In genomic region chr13:36716708-36717107, GRCm38 (mm10) we compare ENCODE assay signal across 23 mouse cellular contexts. TPM values are rescaled to one million over a fixed set of nuclear protein-coding genes. Genes with fewer than 3 reads are reported as not detected.
DNase-seq lines count a peak whose midpoint lies in the region; ATAC-seq and TF ChIP-seq lines count a peak whose summit lies in the region.
"Had no signal": no experiment of that assay in that cellular context is flagged by ENCODE, and none has a peak within 500 bp of the region (broad histone marks: within the 10 kb centered on the region; RNA-seq: fewer than 3 reads in every experiment).

No protein-coding gene starts in this region.

- no peak overlapping the region for H3K4me3 ChIP-seq in forebrain, embryonic 13.5 days
- no peak overlapping the region for H3K4me3 ChIP-seq in forebrain, embryonic 11.5 days (ENCODE audit: low read depth, low read length)
- no peak overlapping the region for H3K4me3 ChIP-seq in hindbrain, embryonic 15.5 days
- no peak overlapping the region for H3K4me3 ChIP-seq in hindbrain, embryonic 11.5 days (ENCODE audit: low read depth, low read length)
- H3K4me3 ChIP-seq in hindbrain, embryonic 16.5 days (ENCODE audit: low read length), result no peak overlapping the region
- no peak overlapping the region for H3K4me3 ChIP-seq in midbrain, postnatal 0 days (ENCODE audit: low read depth, low read length)
- H3K4me3 ChIP-seq: embryonic facial prominence, embryonic 13.5 days; erythroblast, embryonic 14.5 days; heart, embryonic 12.5 days had no signal

- no peak for DNase-seq in forebrain, embryonic 11.5 days (ENCODE audit: low spot score)
- no peak for DNase-seq in hindbrain, embryonic 11.5 days (ENCODE audit: low spot score)
- peak; percentile 54 for DNase-seq in midbrain, postnatal 0 days (ENCODE audit: low spot score)
- DNase-seq in spleen, postnatal 36 days (ENCODE audit: low spot score in 2 of 2), result no peak
- DNase-seq in natural killer cell, adult 2 months (ENCODE audit: low spot score in 2 of 2), result no peak
- DNase-seq: adrenal gland, adult 8-10 months; cerebellum, adult 8-10 months; embryo, embryonic 11 days; gastrocnemius, postnatal 10 days; kidney, adult 2 months; kidney, postnatal 10 days; layer of hippocampus, postnatal 36 days; lung, postnatal 4 days; right cerebral cortex, postnatal 14 days; thymus, postnatal 25 days had no signal

- no peak for TF ChIP-seq CTCF in midbrain, postnatal 0 days (IDR thresholded peaks at IDR 0.05)

- H3K36me3 ChIP-seq in forebrain, embryonic 13.5 days (ENCODE audit: poor library complexity, severe bottlenecking), result no peaks in the 10 kb centered on the region
- H3K36me3 ChIP-seq in forebrain, embryonic 11.5 days (ENCODE audit: control insufficient read depth, insufficient read depth, low read length), result no peaks in the 10 kb centered on the region
- no peaks in the 10 kb centered on the region for H3K36me3 ChIP-seq in hindbrain, embryonic 15.5 days
- no peaks in the 10 kb centered on the region for H3K36me3 ChIP-seq in hindbrain, embryonic 11.5 days (ENCODE audit: control insufficient read depth, insufficient read depth, low read length)
- H3K36me3 ChIP-seq in hindbrain, embryonic 16.5 days (ENCODE audit: control insufficient read depth, insufficient read depth, low read length), result no peaks in the 10 kb centered on the region
- H3K36me3 ChIP-seq in midbrain, postnatal 0 days (ENCODE audit: insufficient read depth, low read length), result no peaks in the 10 kb centered on the region
- H3K36me3 ChIP-seq: embryonic facial prominence, embryonic 13.5 days; heart, embryonic 12.5 days had no signal

- H3K27ac ChIP-seq in forebrain, embryonic 13.5 days, result no peak overlapping the region
- H3K27ac ChIP-seq in forebrain, embryonic 11.5 days (ENCODE audit: low read depth, low read length), result no peak overlapping the region
- H3K27ac ChIP-seq in hindbrain, embryonic 15.5 days (replicated peaks), result no peak overlapping the region
- H3K27ac ChIP-seq in hindbrain, embryonic 11.5 days (ENCODE audit: low read depth, low read length), result no peak overlapping the region
- no peak overlapping the region for H3K27ac ChIP-seq in hindbrain, embryonic 16.5 days (ENCODE audit: low read depth, low read length)
- no peak overlapping the region for H3K27ac ChIP-seq in midbrain, postnatal 0 days (ENCODE audit: low read depth, low read length)
- H3K27ac ChIP-seq: embryonic facial prominence, embryonic 13.5 days had no signal

- H3K9ac ChIP-seq in forebrain, embryonic 13.5 days, result no peak overlapping the region
- no peak overlapping the region for H3K9ac ChIP-seq in forebrain, embryonic 11.5 days (ENCODE audit: low read length)
- no peak overlapping the region for H3K9ac ChIP-seq in hindbrain, embryonic 15.5 days
- H3K9ac ChIP-seq in hindbrain, embryonic 11.5 days (ENCODE audit: low read depth, low read length), result no peak overlapping the region
- H3K9ac ChIP-seq in hindbrain, embryonic 16.5 days (ENCODE audit: low read depth, low read length), result no peak overlapping the region
- no peak overlapping the region for H3K9ac ChIP-seq in midbrain, postnatal 0 days (replicated peaks; ENCODE audit: low read length, poor library complexity, severe bottlenecking)
- H3K9ac ChIP-seq: embryonic facial prominence, embryonic 13.5 days; heart, embryonic 12.5 days had no signal

- H3K9me3 ChIP-seq in forebrain, embryonic 13.5 days (replicated peaks), result no peaks in the 10 kb centered on the region
- H3K9me3 ChIP-seq in forebrain, embryonic 11.5 days (ENCODE audit: control insufficient read depth, low read length), result no peaks in the 10 kb centered on the region
- no peaks in the 10 kb centered on the region for H3K9me3 ChIP-seq in hindbrain, embryonic 15.5 days
- H3K9me3 ChIP-seq in hindbrain, embryonic 11.5 days (ENCODE audit: control insufficient read depth, low read length), result no peaks in the 10 kb centered on the region
- H3K9me3 ChIP-seq in hindbrain, embryonic 16.5 days (ENCODE audit: control insufficient read depth, low read length), result no peaks in the 10 kb centered on the region
- H3K9me3 ChIP-seq in midbrain, postnatal 0 days (ENCODE audit: low read length), result no peaks in the 10 kb centered on the region
- H3K9me3 ChIP-seq: embryonic facial prominence, embryonic 13.5 days; heart, embryonic 12.5 days had no signal

- peak; percentile 88 for ATAC-seq in forebrain, embryonic 13.5 days
- ATAC-seq in forebrain, embryonic 11.5 days (replicated peaks; ENCODE audit: low FRiP score), result no peak
- peak; percentile 88 for ATAC-seq in hindbrain, embryonic 15.5 days (ENCODE audit: low FRiP score, low read depth)
- ATAC-seq in hindbrain, embryonic 11.5 days (ENCODE audit: low FRiP score), result no peak
- peak; percentile 82 for ATAC-seq in hindbrain, embryonic 16.5 days
- ATAC-seq in midbrain, postnatal 0 days (ENCODE audit: low FRiP score), result no peak
- ATAC-seq: activated CD4-positive, CD25-positive, alpha-beta regulatory T cell, adult 4 months had no signal

- H3K4me2 ChIP-seq in forebrain, embryonic 13.5 days, result no peak overlapping the region
- H3K4me2 ChIP-seq in forebrain, embryonic 11.5 days (ENCODE audit: low read depth, low read length, severe bottlenecking), result no peak overlapping the region
- no peak overlapping the region for H3K4me2 ChIP-seq in hindbrain, embryonic 15.5 days
- H3K4me2 ChIP-seq in hindbrain, embryonic 11.5 days (replicated peaks; ENCODE audit: low read depth, low read length), result no peak overlapping the region
- H3K4me2 ChIP-seq in hindbrain, embryonic 16.5 days (ENCODE audit: low read length), result no peak overlapping the region
- no peak overlapping the region for H3K4me2 ChIP-seq in midbrain, postnatal 0 days (ENCODE audit: low read depth, low read length, poor library complexity, severe bottlenecking)
- H3K4me2 ChIP-seq: embryonic facial prominence, embryonic 13.5 days; heart, embryonic 12.5 days had no signal

- 54% methylated on average over 2 of the region's 2 CpGs for WGBS in forebrain, embryonic 13.5 days
- WGBS in forebrain, embryonic 11.5 days, result 63% methylated on average over 2 of the region's 2 CpGs
- 52% methylated on average over 2 of the region's 2 CpGs for WGBS in hindbrain, embryonic 15.5 days
- WGBS in hindbrain, embryonic 11.5 days, result 61% methylated on average over 2 of the region's 2 CpGs
- WGBS in hindbrain, embryonic 16.5 days, result 54% methylated on average over 2 of the region's 2 CpGs
- WGBS in midbrain, postnatal 0 days, result 51% methylated on average over 2 of the region's 2 CpGs

- no peaks in the 10 kb centered on the region for H3K4me1 ChIP-seq in forebrain, embryonic 13.5 days
- no peaks in the 10 kb centered on the region for H3K4me1 ChIP-seq in forebrain, embryonic 11.5 days (replicated peaks; ENCODE audit: control insufficient read depth, insufficient read depth, low read length)
- H3K4me1 ChIP-seq in hindbrain, embryonic 15.5 days (replicated peaks), result no peaks in the 10 kb centered on the region
- no peaks in the 10 kb centered on the region for H3K4me1 ChIP-seq in hindbrain, embryonic 11.5 days (replicated peaks; ENCODE audit: control insufficient read depth, insufficient read depth, low read length)
- H3K4me1 ChIP-seq in hindbrain, embryonic 16.5 days (ENCODE audit: control insufficient read depth, insufficient read depth, low read depth, low read length), result no peaks in the 10 kb centered on the region
- H3K4me1 ChIP-seq in midbrain, postnatal 0 days (ENCODE audit: insufficient read depth, low read length), result no peaks in the 10 kb centered on the region
- H3K4me1 ChIP-seq: embryonic facial prominence, embryonic 13.5 days; heart, embryonic 12.5 days had no signal

- peaks cover 7% of the 10 kb centered on the region for H3K27me3 ChIP-seq in forebrain, embryonic 13.5 days
- H3K27me3 ChIP-seq in forebrain, embryonic 11.5 days (ENCODE audit: control insufficient read depth, insufficient read depth, low read length), result peaks cover 1% of the 10 kb centered on the region; the same call in 1 of the 2 replicates
- H3K27me3 ChIP-seq in hindbrain, embryonic 15.5 days, result peaks cover 5% of the 10 kb centered on the region; the same call in 1 of the 2 replicates
- peaks cover 3% of the 10 kb centered on the region for H3K27me3 ChIP-seq in hindbrain, embryonic 11.5 days (ENCODE audit: control insufficient read depth, insufficient read depth, low read length)
- H3K27me3 ChIP-seq in hindbrain, embryonic 16.5 days (replicated peaks; ENCODE audit: control insufficient read depth, insufficient read depth, low read length), result peaks cover 2% of the 10 kb centered on the region; the same call in 1 of the 2 replicates
- 0 out of 2 replicates have a peak, but pooled peaks cover 6% of the 10 kb centered on the region for H3K27me3 ChIP-seq in midbrain, postnatal 0 days (ENCODE audit: insufficient read depth, low read length)

RNA-seq across cellular contexts. Expression of gene Nrn1, which starts 18.2 kb away (rescaled TPM):
- polyA plus RNA-seq in forebrain, embryonic 13.5 days (2015; fragmentation: Nextera tagmentation; extraction: Ambion mirVana), result 48.9 and 49.9 TPM in 2 replicates
- polyA plus RNA-seq in forebrain, embryonic 11.5 days (2014; fragmentation: Nextera tagmentation; extraction: Ambion mirVana), result 36.6 and 36.7 TPM in 2 replicates
- polyA plus RNA-seq in hindbrain, embryonic 15.5 days (2015; fragmentation: Nextera tagmentation; extraction: Ambion mirVana), result 76.0 and 78.5 TPM in 2 replicates
- polyA plus RNA-seq in hindbrain, embryonic 11.5 days (2014; fragmentation: Nextera tagmentation; extraction: Ambion mirVana), result 39.5 and 44.5 TPM in 2 replicates
- 76.5 and 87.1 TPM in 2 replicates for polyA plus RNA-seq in hindbrain, embryonic 16.5 days (2015; fragmentation: Nextera tagmentation; extraction: Ambion mirVana)
- 122 and 155 TPM in 2 replicates for total RNA-seq in midbrain, postnatal 0 days (2014; rRNA removed)
- 54.0 and 67.8 TPM in 2 replicates for polyA plus RNA-seq in midbrain, postnatal 0 days (2015; fragmentation: Nextera tagmentation; extraction: Ambion mirVana)
- total RNA-seq: megakaryocyte-erythroid progenitor cell, adult 5-6 weeks had no signal

Comparison
In these comparisons a context has a peak if more than half of its experiments do, and no peak if none do; other contexts are left out.
1. ATAC-seq: peak in forebrain, embryonic 13.5 days (single experiment), hindbrain, embryonic 15.5 days (single experiment) and hindbrain, embryonic 16.5 days (single experiment); none in forebrain, embryonic 11.5 days (single experiment), hindbrain, embryonic 11.5 days (single experiment) and midbrain, postnatal 0 days (single experiment).